Mouse (Mus musculus): ENCODE measurements at regions not wholly inside any gene's neighbourhood (a gene's known extent, or its start where the extent isn't known, plus 50 kb on each side); places are given as distances from the start of the nearest gene placed in this dataset.

DNA sequence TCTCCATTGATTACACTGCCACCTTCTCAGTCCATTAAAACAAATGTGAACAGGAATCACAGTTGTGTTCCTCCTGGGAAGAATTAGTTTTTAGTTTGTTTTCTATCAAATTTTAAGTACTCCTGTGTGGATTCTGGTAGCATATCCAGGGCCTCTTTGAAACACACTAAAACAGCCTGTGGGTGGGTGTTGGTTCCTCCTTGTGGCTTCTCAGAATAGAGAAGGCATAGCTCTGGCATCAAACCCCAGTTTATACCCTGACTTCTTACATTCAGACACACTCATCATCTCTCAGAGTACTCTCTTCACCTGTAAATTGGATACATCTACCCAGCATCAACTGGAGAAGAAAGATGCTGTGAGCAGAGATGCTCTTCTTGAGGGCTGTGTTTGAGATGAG, 265.7 kb upstream of the Irx4 start:
- TF ChIP-seq CTCF (IDR thresholded peaks at IDR 0.05; ENCODE audit: low read depth, low read length) (no peak), POLR2A (IDR thresholded peaks at IDR 0.05; ENCODE audit: borderline replicate concordance, low read depth, low read length) (no peak)
